Mouse (Mus musculus): ENCODE results near the gene Urod. TPM values are rescaled to one million over a fixed set of nuclear protein-coding genes. Genes with fewer than 3 reads are reported as not detected.

Urod gene
- polyA plus RNA-seq, 2 experiments: 441 to 567 TPM

GRCm38 (mm10) chr4:117031105-117031504, 36.9 kb upstream of the Urod start:
- Histone ChIP-seq H3K27me3 (ENCODE audit: control insufficient read depth, insufficient read depth, low read length) (no peaks in the 10 kb centered on the region), H3K9ac (replicated peaks) (no peak overlapping the region), H3K4me1 (replicated peaks; ENCODE audit: control insufficient read depth in 2 of 2, insufficient read depth in 2 of 2, low read length in 1 of 2) (no peaks in the 10 kb centered on the region), H3K4me3 (ENCODE audit: insufficient read depth in 1 of 2, low read depth in 2 of 2, low read length in 2 of 2) (no peak overlapping the region), H3K4me2 (ENCODE audit: low read depth) (no peak overlapping the region), H3K27ac (no peak overlapping the region), H3K36me3 (replicated peaks; ENCODE audit: control insufficient read depth, insufficient read depth, low read depth) (peaks cover 11% of the 10 kb centered on the region), H3K9me3 (ENCODE audit: control insufficient read depth, low read length) (no peaks in the 10 kb centered on the region)
- 84% methylated on average over 1 of the region's 1 CpGs for WGBS (ENCODE audit: insufficient replicate concordance)
- no peak for ATAC-seq (ENCODE audit: insufficient read depth)
- TF ChIP-seq CTCF (IDR thresholded peaks at IDR 0.05; ENCODE audit: low read depth) (peak; percentile 37), EP300 (IDR thresholded peaks at IDR 0.05; ENCODE audit: low read depth) (no peak)
- DNase-seq (ENCODE audit: low read depth in 3 of 3, low spot score in 3 of 3): no peak

- no peak for ATAC-seq (ENCODE audit: insufficient read depth)
- Histone ChIP-seq H3K27ac (no peak overlapping the region), H3K4me2 (ENCODE audit: low read depth) (no peak overlapping the region), H3K4me3 (ENCODE audit: insufficient read depth in 1 of 2, low read depth in 2 of 2, low read length in 2 of 2) (no peak overlapping the region), H3K4me1 (replicated peaks; ENCODE audit: control insufficient read depth in 2 of 2, insufficient read depth in 2 of 2, low read length in 1 of 2) (peaks cover 9 to 18% of the 10 kb centered on the region in 2 experiments), H3K9me3 (ENCODE audit: control insufficient read depth, low read length) (no peaks in the 10 kb centered on the region), H3K9ac (replicated peaks) (0 out of 2 replicates have a peak overlapping the region, but pooled peaks have one; percentile 21), H3K27me3 (ENCODE audit: control insufficient read depth, insufficient read depth, low read length) (no peaks in the 10 kb centered on the region), H3K36me3 (replicated peaks; ENCODE audit: control insufficient read depth, insufficient read depth, low read depth) (peaks cover 15% of the 10 kb centered on the region)
- peak in 1 of 3 experiments; percentile 41 for DNase-seq (ENCODE audit: low read depth in 3 of 3, low spot score in 3 of 3)
- 60% methylated on average over 4 of the region's 4 CpGs for WGBS (ENCODE audit: insufficient replicate concordance)
- TF ChIP-seq CTCF (IDR thresholded peaks at IDR 0.05; ENCODE audit: low read depth) (no peak), EP300 (IDR thresholded peaks at IDR 0.05; ENCODE audit: low read depth) (peak; percentile 61)
These were observed 29.3 kb upstream of the Urod start for GRCm38 (mm10) chr4:117023469-117023868.

- TF ChIP-seq EP300 (IDR thresholded peaks at IDR 0.05; ENCODE audit: low read depth) (no peak), CTCF (IDR thresholded peaks at IDR 0.05; ENCODE audit: low read depth) (peak; percentile 62)
- peaks cover 10% of the 10 kb centered on the region for H3K36me3 ChIP-seq (replicated peaks; ENCODE audit: control insufficient read depth, insufficient read depth, low read depth)
- DNase-seq (ENCODE audit: low read depth in 3 of 3, low spot score in 3 of 3) (peak; percentile 86 to 88 (median 87)), ATAC-seq (ENCODE audit: insufficient read depth) (peak; percentile 99)
- no peaks in the 10 kb centered on the region for H3K9me3 ChIP-seq (ENCODE audit: control insufficient read depth, low read length)
- peak within 1 kb of the TSS; percentile 69 to 86 for H3K4me3 ChIP-seq (ENCODE audit: insufficient read depth in 1 of 2, low read depth in 2 of 2, low read length in 2 of 2)
- H3K9ac ChIP-seq (replicated peaks): peak within 1 kb of the TSS; percentile 85
- peaks cover 9 to 18% of the 10 kb centered on the region in 2 experiments for H3K4me1 ChIP-seq (replicated peaks; ENCODE audit: control insufficient read depth in 2 of 2, insufficient read depth in 2 of 2, low read length in 1 of 2)
- H3K4me2 ChIP-seq (ENCODE audit: low read depth): peak within 1 kb of the TSS; percentile 88
- H3K27me3 ChIP-seq (ENCODE audit: control insufficient read depth, insufficient read depth, low read length): no peaks in the 10 kb centered on the region
- H3K27ac ChIP-seq: peak within 1 kb of the TSS; percentile 61
- WGBS (ENCODE audit: insufficient replicate concordance): under 1% methylated on average over 61 of the region's 61 CpGs
These were observed 25.3 kb upstream of the Urod start, which contains the start of gene Eif2b3 for GRCm38 (mm10) chr4:117019206-117020134. Gene Eif2b3, plus strand, starts transcription at chr4:117019402.

- H3K4me1 ChIP-seq (replicated peaks; ENCODE audit: control insufficient read depth in 2 of 2, insufficient read depth in 2 of 2, low read length in 1 of 2): peaks cover 6 to 14% of the 10 kb centered on the region in 2 experiments
- H3K27ac ChIP-seq: no peak overlapping the region
- TF ChIP-seq EP300 (IDR thresholded peaks at IDR 0.05; ENCODE audit: low read depth) (no peak), CTCF (IDR thresholded peaks at IDR 0.05; ENCODE audit: low read depth) (no peak)
- no peak overlapping the region for H3K9ac ChIP-seq (replicated peaks)
- H3K9me3 ChIP-seq (ENCODE audit: control insufficient read depth, low read length): no peaks in the 10 kb centered on the region
- no peaks in the 10 kb centered on the region for H3K27me3 ChIP-seq (ENCODE audit: control insufficient read depth, insufficient read depth, low read length)
- no peak for ATAC-seq (ENCODE audit: insufficient read depth)
- no peak overlapping the region for H3K4me2 ChIP-seq (ENCODE audit: low read depth)
- no peak for DNase-seq (ENCODE audit: low read depth in 3 of 3, low spot score in 3 of 3)
- no peak overlapping the region for H3K4me3 ChIP-seq (ENCODE audit: insufficient read depth in 1 of 2, low read depth in 2 of 2, low read length in 2 of 2)
- H3K36me3 ChIP-seq (replicated peaks; ENCODE audit: control insufficient read depth, insufficient read depth, low read depth): peaks cover 7% of the 10 kb centered on the region; the same call in 1 of the 2 replicates
- WGBS (ENCODE audit: insufficient replicate concordance): 82% methylated on average over 7 of the region's 7 CpGs
These were observed 24.1 kb upstream of the Urod start for GRCm38 (mm10) chr4:117018327-117018726.

- Histone ChIP-seq H3K9me3 (ENCODE audit: control insufficient read depth, low read length) (no peaks in the 10 kb centered on the region), H3K4me2 (ENCODE audit: low read depth) (no peak overlapping the region), H3K36me3 (replicated peaks; ENCODE audit: control insufficient read depth, insufficient read depth, low read depth) (0 out of 2 replicates have a peak, but pooled peaks cover 7% of the 10 kb centered on the region), H3K4me1 (replicated peaks; ENCODE audit: control insufficient read depth in 2 of 2, insufficient read depth in 2 of 2, low read length in 1 of 2) (peaks cover 4 to 10% of the 10 kb centered on the region in 2 experiments; a peak in 3 of 4 replicates), H3K4me3 (ENCODE audit: insufficient read depth in 1 of 2, low read depth in 2 of 2, low read length in 2 of 2) (no peak overlapping the region), H3K27me3 (ENCODE audit: control insufficient read depth, insufficient read depth, low read length) (no peaks in the 10 kb centered on the region), H3K27ac (no peak overlapping the region), H3K9ac (replicated peaks) (no peak overlapping the region)
- 75% methylated on average over 2 of the region's 2 CpGs for WGBS (ENCODE audit: insufficient replicate concordance)
- TF ChIP-seq EP300 (IDR thresholded peaks at IDR 0.05; ENCODE audit: low read depth): no peak
- TF ChIP-seq CTCF (IDR thresholded peaks at IDR 0.05; ENCODE audit: low read depth): no peak
- DNase-seq (ENCODE audit: low read depth in 3 of 3, low spot score in 3 of 3): no peak
- no peak for ATAC-seq (ENCODE audit: insufficient read depth)
These were observed 23.5 kb upstream of the Urod start for GRCm38 (mm10) chr4:117017738-117018137.

Data from liver, embryonic 14.5 days (tissue).